Mouse (Mus musculus): ENCODE data around the gene OR5BS1P. TPM values are rescaled to one million over a fixed set of nuclear protein-coding genes. Genes with fewer than 3 reads are reported as not detected.
A peak's percentile ranks its signal among the peaks of the same experiment; 100 is the strongest.

OR5BS1P gene
- polyA plus RNA-seq, 1 experiment from 2014 or later = not detected

DNA sequence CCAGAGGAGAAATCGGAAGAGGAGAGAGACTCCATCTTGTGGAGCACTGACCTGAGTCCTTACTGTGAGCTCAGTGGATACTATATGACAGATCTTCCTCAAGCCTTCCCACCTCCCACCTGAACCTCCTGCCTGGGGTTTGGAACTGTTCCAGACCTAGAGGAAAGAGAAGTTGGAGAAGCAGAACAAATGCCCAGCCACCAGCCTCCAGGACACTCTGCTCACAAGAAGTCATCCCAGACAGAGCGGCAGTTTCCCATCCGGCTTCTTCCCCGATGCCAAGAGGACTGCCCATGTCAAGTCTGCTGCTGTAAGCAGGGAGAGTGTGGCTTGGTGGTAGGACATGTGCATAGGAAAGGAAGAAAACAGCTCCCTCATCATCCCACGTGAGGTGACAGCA lies 6.6 kb downstream of the OR5BS1P start:
- TF ChIP-seq CTCF (IDR thresholded peaks at IDR 0.05; ENCODE audit: low read depth) (no peak), EP300 (optimal IDR thresholded peaks at IDR 0.05) (no peak)
- ATAC-seq (ENCODE audit: low FRiP score, low TSS enrichment) (no peak), DNase-seq (ENCODE audit: low spot score) (no peak)
- Histone ChIP-seq H3K36me3 (ENCODE audit: control insufficient read depth, insufficient read depth, low read length) (no peaks in the 10 kb centered on the region), H3K4me1 (replicated peaks; ENCODE audit: control insufficient read depth, insufficient read depth) (no peaks in the 10 kb centered on the region), H3K4me2 (replicated peaks; ENCODE audit: low read depth) (no peak overlapping the region), H3K9me3 (ENCODE audit: control insufficient read depth, low read length) (no peaks in the 10 kb centered on the region), H3K9ac (ENCODE audit: low read length) (no peak overlapping the region), H3K4me3 (ENCODE audit: low read depth, low read length) (no peak overlapping the region), H3K27ac (replicated peaks) (no peak overlapping the region), H3K27me3 (ENCODE audit: control insufficient read depth, insufficient read depth, low read length) (no peaks in the 10 kb centered on the region)
- WGBS = 71% methylated on average over 5 of the region's 5 CpGs

- no peaks in the 10 kb centered on the region for H3K4me1 ChIP-seq (replicated peaks; ENCODE audit: control insufficient read depth, insufficient read depth)
- 75% methylated on average over 7 of the region's 7 CpGs for WGBS
- H3K27me3 ChIP-seq (ENCODE audit: control insufficient read depth, insufficient read depth, low read length) = no peaks in the 10 kb centered on the region
- H3K27ac ChIP-seq (replicated peaks) = no peak overlapping the region
- H3K4me3 ChIP-seq (ENCODE audit: low read depth, low read length) = no peak overlapping the region
- no peaks in the 10 kb centered on the region for H3K36me3 ChIP-seq (ENCODE audit: control insufficient read depth, insufficient read depth, low read length)
- no peak overlapping the region for H3K9ac ChIP-seq (ENCODE audit: low read length)
- DNase-seq (ENCODE audit: low spot score) = no peak
- no peak for TF ChIP-seq CTCF (IDR thresholded peaks at IDR 0.05; ENCODE audit: low read depth)
- TF ChIP-seq EP300 (optimal IDR thresholded peaks at IDR 0.05) = no peak
- H3K9me3 ChIP-seq (ENCODE audit: control insufficient read depth, low read length) = no peaks in the 10 kb centered on the region
- no peak for ATAC-seq (ENCODE audit: low FRiP score, low TSS enrichment)
- no peak overlapping the region for H3K4me2 ChIP-seq (replicated peaks; ENCODE audit: low read depth)
Measured at GRCm38 (mm10) chr15:98479568-98480102, 9.9 kb downstream of the OR5BS1P start.

- H3K27ac ChIP-seq (replicated peaks) = no peak within 1 kb of the TSS; the same call in 1 of the 2 replicates
- DNase-seq (ENCODE audit: low spot score) = no peak
- no peak for ATAC-seq (ENCODE audit: low FRiP score, low TSS enrichment)
- no peaks in the 10 kb centered on the region for H3K4me1 ChIP-seq (replicated peaks; ENCODE audit: control insufficient read depth, insufficient read depth)
- no peak within 1 kb of the TSS for H3K9ac ChIP-seq (ENCODE audit: low read length)
- no peak within 1 kb of the TSS for H3K4me3 ChIP-seq (ENCODE audit: low read depth, low read length)
- no peaks in the 10 kb centered on the region for H3K27me3 ChIP-seq (ENCODE audit: control insufficient read depth, insufficient read depth, low read length)
- no peaks in the 10 kb centered on the region for H3K9me3 ChIP-seq (ENCODE audit: control insufficient read depth, low read length)
- 36% methylated on average over 3 of the region's 3 CpGs for WGBS
- no peaks in the 10 kb centered on the region for H3K36me3 ChIP-seq (ENCODE audit: control insufficient read depth, insufficient read depth, low read length)
- TF ChIP-seq EP300 (optimal IDR thresholded peaks at IDR 0.05) (no peak), CTCF (IDR thresholded peaks at IDR 0.05; ENCODE audit: low read depth) (no peak)
- no peak within 1 kb of the TSS for H3K4me2 ChIP-seq (replicated peaks; ENCODE audit: low read depth)
Measured at GRCm38 (mm10) chr15:98482701-98483100, 13.0 kb downstream of the OR5BS1P start, which contains the start of gene Lalba. Lalba (minus strand) TSS chr15:98482721.

DNA sequence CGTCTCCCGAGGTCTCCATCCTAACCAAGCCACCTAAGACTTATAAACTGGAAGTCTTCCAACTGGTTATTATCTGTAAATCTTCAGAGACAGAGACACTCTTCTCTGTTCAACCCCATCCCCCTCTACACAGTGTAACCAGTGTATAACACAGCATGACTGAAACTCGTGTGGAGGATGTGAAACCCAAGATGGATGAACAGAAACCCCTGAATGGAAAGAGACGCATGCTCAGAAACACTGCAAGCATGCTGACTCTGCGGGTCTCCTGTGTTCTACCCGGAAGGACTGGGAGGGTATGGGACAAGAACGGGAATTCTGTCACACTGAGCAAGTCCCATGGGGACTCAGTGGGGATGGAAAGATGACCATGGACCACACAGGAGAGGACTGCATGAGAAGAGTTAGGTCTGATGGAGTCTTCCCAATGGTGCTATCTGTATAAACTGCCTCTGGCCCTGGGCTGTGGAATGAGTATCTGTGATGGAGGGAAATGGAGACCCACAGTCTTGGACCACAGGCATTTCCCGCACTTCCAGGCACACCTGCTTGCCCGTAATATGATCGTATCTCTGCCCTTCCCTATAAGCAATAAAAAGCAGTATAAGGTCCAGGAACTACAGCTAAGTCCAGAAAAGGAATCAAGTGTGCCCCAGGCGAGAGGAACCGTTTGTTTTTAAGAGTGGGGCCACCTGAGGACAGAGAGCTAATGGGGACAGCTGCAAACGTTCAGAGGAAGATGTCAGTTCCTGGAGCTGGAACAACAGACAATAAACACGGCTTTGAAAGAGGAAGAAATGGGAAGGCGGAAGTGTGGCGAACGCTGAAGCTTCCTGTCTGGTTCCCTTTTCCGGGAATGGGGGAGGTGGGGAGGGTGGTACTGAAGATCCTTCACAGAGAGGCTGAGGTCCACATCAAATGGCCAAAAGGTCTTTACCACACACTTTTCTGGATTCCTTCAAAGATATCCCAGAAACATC lies 14.5 kb downstream of the OR5BS1P start:
- Histone ChIP-seq H3K4me3 (ENCODE audit: low read depth, low read length) (no peak overlapping the region), H3K4me1 (replicated peaks; ENCODE audit: control insufficient read depth, insufficient read depth) (no peaks in the 10 kb centered on the region), H3K27me3 (ENCODE audit: control insufficient read depth, insufficient read depth, low read length) (no peaks in the 10 kb centered on the region), H3K4me2 (replicated peaks; ENCODE audit: low read depth) (no peak overlapping the region), H3K9ac (ENCODE audit: low read length) (no peak overlapping the region), H3K27ac (replicated peaks) (0 out of 2 replicates have a peak overlapping the region, but pooled peaks have one; percentile 5), H3K36me3 (ENCODE audit: control insufficient read depth, insufficient read depth, low read length) (no peaks in the 10 kb centered on the region), H3K9me3 (ENCODE audit: control insufficient read depth, low read length) (no peaks in the 10 kb centered on the region)
- no peak for TF ChIP-seq CTCF (IDR thresholded peaks at IDR 0.05; ENCODE audit: low read depth)
- TF ChIP-seq EP300 (optimal IDR thresholded peaks at IDR 0.05) = no peak
- DNase-seq (ENCODE audit: low spot score) (no peak), ATAC-seq (ENCODE audit: low FRiP score, low TSS enrichment) (no peak; the same call in 1 of the 2 replicates)
- WGBS = 54% methylated on average over 18 of the region's 18 CpGs

- no peaks in the 10 kb centered on the region for H3K36me3 ChIP-seq (ENCODE audit: control insufficient read depth, insufficient read depth, low read length)
- no peaks in the 10 kb centered on the region for H3K4me1 ChIP-seq (replicated peaks; ENCODE audit: control insufficient read depth, insufficient read depth)
- no peak overlapping the region for H3K4me2 ChIP-seq (replicated peaks; ENCODE audit: low read depth)
- H3K9me3 ChIP-seq (ENCODE audit: control insufficient read depth, low read length) = no peaks in the 10 kb centered on the region
- no peak overlapping the region for H3K27ac ChIP-seq (replicated peaks)
- ATAC-seq (ENCODE audit: low FRiP score, low TSS enrichment) (no peak), DNase-seq (ENCODE audit: low spot score) (no peak)
- no peaks in the 10 kb centered on the region for H3K27me3 ChIP-seq (ENCODE audit: control insufficient read depth, insufficient read depth, low read length)
- WGBS = 91% methylated on average over 8 of the region's 8 CpGs
- H3K4me3 ChIP-seq (ENCODE audit: low read depth, low read length) = no peak overlapping the region
- TF ChIP-seq CTCF (IDR thresholded peaks at IDR 0.05; ENCODE audit: low read depth) = no peak
- no peak for TF ChIP-seq EP300 (optimal IDR thresholded peaks at IDR 0.05)
- H3K9ac ChIP-seq (ENCODE audit: low read length) = no peak overlapping the region
Measured at GRCm38 (mm10) chr15:98486433-98487021, 16.8 kb downstream of the OR5BS1P start.

All from stomach, postnatal 0 days (tissue).